Mouse (Mus musculus): ENCODE measurements at regions not wholly inside any gene's neighbourhood (a gene's known extent, or its start where the extent isn't known, plus 50 kb on each side); places are given as distances from the start of the nearest gene placed in this dataset.

- no peak for TF ChIP-seq CTCF (IDR thresholded peaks at IDR 0.05; ENCODE audit: insufficient read depth, low read length)
- TF ChIP-seq POLR2A (IDR thresholded peaks at IDR 0.05; ENCODE audit: borderline replicate concordance, extremely low read depth, low read depth, low read length) = no peak
- Histone ChIP-seq H3K4me1 (ENCODE audit: control insufficient read depth, insufficient read depth, low read length) (no peaks in the 10 kb centered on the region), H3K4me3 (replicated peaks; ENCODE audit: extremely low read depth, low read depth, low read length) (no peak overlapping the region)
- whole genome bisulfite sequencing = 87% methylated on average over 2 of the region's 2 CpGs
- DNase-seq = no peak
Observed at GRCm38 (mm10) chr8:89220381-89220780, 176.4 kb upstream of the Sall1 start.

- TF ChIP-seq POLR2A (IDR thresholded peaks at IDR 0.05; ENCODE audit: borderline replicate concordance, extremely low read depth, low read depth, low read length) (no peak), CTCF (IDR thresholded peaks at IDR 0.05; ENCODE audit: insufficient read depth, low read length) (no peak)
- Histone ChIP-seq H3K4me3 (replicated peaks; ENCODE audit: extremely low read depth, low read depth, low read length) (no peak overlapping the region), H3K4me1 (ENCODE audit: control insufficient read depth, insufficient read depth, low read length) (no peaks in the 10 kb centered on the region)
- DNase-seq = no peak
- 85% methylated on average over 7 of the region's 7 CpGs for WGBS
Observed at GRCm38 (mm10) chr8:89219156-89219555, 175.2 kb upstream of the Sall1 start.

GRCm38 (mm10) chr8:89217689-89218088 lies 173.7 kb upstream of the Sall1 start:
- no peak for DNase-seq
- WGBS = 77% methylated on average over 2 of the region's 2 CpGs
- H3K4me3 ChIP-seq (replicated peaks; ENCODE audit: extremely low read depth, low read depth, low read length) = no peak overlapping the region
- H3K4me1 ChIP-seq (ENCODE audit: control insufficient read depth, insufficient read depth, low read length) = no peaks in the 10 kb centered on the region
- TF ChIP-seq CTCF (IDR thresholded peaks at IDR 0.05; ENCODE audit: insufficient read depth, low read length) = no peak
- no peak for TF ChIP-seq POLR2A (IDR thresholded peaks at IDR 0.05; ENCODE audit: borderline replicate concordance, extremely low read depth, low read depth, low read length)

DNA sequence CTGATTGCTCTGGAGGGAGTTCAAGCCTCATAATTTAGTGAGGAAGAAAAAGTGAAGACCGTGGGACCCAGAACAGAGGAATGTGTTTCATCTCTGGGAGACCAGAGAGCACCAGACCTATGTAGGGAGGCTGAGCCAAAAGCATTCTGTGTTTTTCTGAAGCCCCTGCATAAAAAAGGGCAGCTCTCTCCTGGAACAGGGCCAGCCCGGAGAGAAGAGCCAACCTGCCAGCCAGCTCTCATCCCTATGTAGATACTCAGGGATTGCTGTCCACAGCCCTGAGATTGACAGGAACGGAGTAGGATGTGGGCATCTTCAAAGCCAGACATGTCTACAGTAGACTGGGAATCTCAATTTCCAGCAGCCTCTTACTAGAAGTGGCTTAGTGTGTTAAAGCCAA lies 168.0 kb upstream of the Sall1 start:
- no peak overlapping the region for H3K4me3 ChIP-seq (replicated peaks; ENCODE audit: extremely low read depth, low read depth, low read length)
- TF ChIP-seq CTCF (IDR thresholded peaks at IDR 0.05; ENCODE audit: insufficient read depth, low read length) = no peak
- no peak for TF ChIP-seq POLR2A (IDR thresholded peaks at IDR 0.05; ENCODE audit: borderline replicate concordance, extremely low read depth, low read depth, low read length)
- no peak for DNase-seq
- no peaks in the 10 kb centered on the region for H3K4me1 ChIP-seq (ENCODE audit: control insufficient read depth, insufficient read depth, low read length)
- 79% methylated on average over 3 of the region's 3 CpGs for WGBS

DNA sequence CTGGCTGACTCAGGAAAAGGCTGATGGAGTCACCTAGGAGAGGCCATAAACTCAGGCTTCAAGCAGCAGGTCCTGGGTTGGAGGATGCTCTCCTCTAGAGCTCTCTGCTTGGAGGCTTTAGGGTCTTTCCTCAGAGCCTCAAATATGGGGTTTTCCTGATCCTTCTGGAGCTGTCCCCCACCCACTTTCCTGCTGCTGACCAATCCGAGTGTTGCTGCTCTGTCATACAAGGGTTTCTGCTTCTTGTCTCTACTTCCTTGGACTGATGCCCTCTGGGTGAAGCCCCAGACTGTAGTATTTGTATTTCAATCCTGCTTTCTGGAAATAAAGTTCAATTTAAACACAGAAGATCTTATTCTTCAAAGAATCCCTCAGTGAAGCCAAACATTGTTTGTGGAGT lies 166.7 kb upstream of the Sall1 start:
- no peak overlapping the region for H3K4me3 ChIP-seq (replicated peaks; ENCODE audit: extremely low read depth, low read depth, low read length)
- no peak for DNase-seq
- no peak for TF ChIP-seq POLR2A (IDR thresholded peaks at IDR 0.05; ENCODE audit: borderline replicate concordance, extremely low read depth, low read depth, low read length)
- no peak for TF ChIP-seq CTCF (IDR thresholded peaks at IDR 0.05; ENCODE audit: insufficient read depth, low read length)
- WGBS = 30% methylated on average over 1 of the region's 1 CpGs
- H3K4me1 ChIP-seq (ENCODE audit: control insufficient read depth, insufficient read depth, low read length) = no peaks in the 10 kb centered on the region

- 71% methylated on average over 2 of the region's 2 CpGs for WGBS
Observed at GRCm38 (mm10) chr8:89207891-89208290, 163.9 kb upstream of the Sall1 start.

DNA sequence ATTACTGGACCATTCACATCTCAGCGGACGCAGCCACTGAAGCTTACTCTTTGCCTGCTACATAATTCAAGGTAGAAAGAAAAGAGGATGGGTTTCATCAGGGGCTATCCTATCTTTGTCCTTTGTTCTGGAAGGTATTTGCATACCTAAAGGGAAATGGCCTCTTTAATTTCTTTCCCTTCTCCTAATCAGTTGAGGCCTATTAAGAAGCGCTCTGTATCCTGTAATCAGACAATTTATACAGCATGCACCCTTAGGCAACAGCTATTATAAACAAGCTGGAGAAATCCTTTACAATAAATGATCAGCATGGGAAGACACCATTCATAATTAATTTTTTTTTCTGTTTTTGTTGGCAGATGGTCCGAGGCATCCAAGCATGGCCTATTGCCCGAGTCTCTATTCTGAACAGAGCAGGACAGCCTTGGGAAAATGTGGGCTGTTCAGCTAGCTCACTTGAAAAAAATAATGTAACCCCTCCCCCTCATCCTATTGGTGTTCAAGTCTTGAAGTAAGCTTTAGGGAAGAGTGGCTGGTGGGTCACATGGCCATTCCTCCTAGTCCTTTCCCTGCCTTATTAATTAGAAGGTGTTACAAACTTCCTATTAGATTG lies 158.6 kb upstream of the Sall1 start:
- 76% methylated on average over 5 of the region's 5 CpGs for WGBS
- H3K4me3 ChIP-seq (replicated peaks; ENCODE audit: extremely low read depth, low read depth, low read length) = no peak overlapping the region
- TF ChIP-seq CTCF (IDR thresholded peaks at IDR 0.05; ENCODE audit: insufficient read depth, low read length) (no peak), POLR2A (IDR thresholded peaks at IDR 0.05; ENCODE audit: borderline replicate concordance, extremely low read depth, low read depth, low read length) (no peak)
- no peaks in the 10 kb centered on the region for H3K4me1 ChIP-seq (ENCODE audit: control insufficient read depth, insufficient read depth, low read length)
- DNase-seq = no peak

More at GRCm38 (mm10) chr8:89207891-89208290, 163.9 kb upstream of the Sall1 start:
- Histone ChIP-seq H3K4me3 (replicated peaks; ENCODE audit: extremely low read depth, low read depth, low read length) (no peak overlapping the region), H3K4me1 (ENCODE audit: control insufficient read depth, insufficient read depth, low read length) (no peaks in the 10 kb centered on the region)
- TF ChIP-seq CTCF (IDR thresholded peaks at IDR 0.05; ENCODE audit: insufficient read depth, low read length) (no peak), POLR2A (IDR thresholded peaks at IDR 0.05; ENCODE audit: borderline replicate concordance, extremely low read depth, low read depth, low read length) (no peak)
- DNase-seq = no peak

DNA sequence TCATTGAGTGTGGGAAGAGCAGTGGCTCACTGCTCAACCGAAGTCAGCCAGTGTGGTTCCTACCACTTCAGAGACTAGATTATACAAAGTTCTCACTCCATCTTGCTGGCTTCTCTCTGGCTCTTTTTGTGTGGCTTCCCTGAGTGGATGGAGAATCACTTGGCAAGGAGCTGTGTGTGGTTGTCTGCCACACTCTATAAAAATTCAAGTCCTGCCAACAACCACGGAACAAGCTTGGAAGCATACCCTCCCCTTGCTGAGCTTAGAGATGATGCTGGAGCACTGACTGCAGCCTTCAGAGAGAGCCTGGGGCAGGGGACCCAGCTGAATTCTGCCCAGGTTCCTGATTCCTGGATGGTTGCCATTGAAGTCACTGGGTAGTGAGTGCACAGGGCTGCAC lies 156.3 kb upstream of the Sall1 start:
- Histone ChIP-seq H3K4me1 (ENCODE audit: control insufficient read depth, insufficient read depth, low read length) (no peaks in the 10 kb centered on the region), H3K4me3 (replicated peaks; ENCODE audit: extremely low read depth, low read depth, low read length) (no peak overlapping the region)
- WGBS = 69% methylated on average over 2 of the region's 2 CpGs
- TF ChIP-seq CTCF (IDR thresholded peaks at IDR 0.05; ENCODE audit: insufficient read depth, low read length) (no peak), POLR2A (IDR thresholded peaks at IDR 0.05; ENCODE audit: borderline replicate concordance, extremely low read depth, low read depth, low read length) (no peak)
- DNase-seq = no peak

DNA sequence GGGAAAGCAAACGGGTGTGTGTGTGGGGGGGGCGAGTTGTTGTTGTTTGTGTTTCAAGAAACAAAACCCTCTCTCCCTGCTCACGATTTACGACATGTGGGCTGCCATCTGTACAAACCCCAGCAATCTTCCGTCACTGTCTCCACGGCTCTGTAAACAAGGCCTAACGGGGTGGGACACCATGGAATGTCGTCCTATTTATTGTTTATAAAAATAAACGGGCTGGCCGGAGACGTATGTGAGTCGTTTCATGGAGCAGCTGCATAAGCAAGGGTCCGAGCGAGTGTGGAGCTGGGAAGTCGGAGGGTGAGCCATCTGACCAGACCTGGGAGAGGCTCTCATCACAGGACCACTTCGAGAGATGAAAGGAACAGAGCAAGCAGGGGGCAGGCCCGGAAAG lies 141.4 kb upstream of the Sall1 start:
- TF ChIP-seq CTCF (IDR thresholded peaks at IDR 0.05; ENCODE audit: insufficient read depth, low read length) (no peak), POLR2A (IDR thresholded peaks at IDR 0.05; ENCODE audit: borderline replicate concordance, extremely low read depth, low read depth, low read length) (no peak)
- no peak for DNase-seq
- Histone ChIP-seq H3K4me3 (replicated peaks; ENCODE audit: extremely low read depth, low read depth, low read length) (no peak overlapping the region), H3K4me1 (ENCODE audit: control insufficient read depth, insufficient read depth, low read length) (no peaks in the 10 kb centered on the region)
- 30% methylated on average over 17 of the region's 17 CpGs for WGBS

DNA sequence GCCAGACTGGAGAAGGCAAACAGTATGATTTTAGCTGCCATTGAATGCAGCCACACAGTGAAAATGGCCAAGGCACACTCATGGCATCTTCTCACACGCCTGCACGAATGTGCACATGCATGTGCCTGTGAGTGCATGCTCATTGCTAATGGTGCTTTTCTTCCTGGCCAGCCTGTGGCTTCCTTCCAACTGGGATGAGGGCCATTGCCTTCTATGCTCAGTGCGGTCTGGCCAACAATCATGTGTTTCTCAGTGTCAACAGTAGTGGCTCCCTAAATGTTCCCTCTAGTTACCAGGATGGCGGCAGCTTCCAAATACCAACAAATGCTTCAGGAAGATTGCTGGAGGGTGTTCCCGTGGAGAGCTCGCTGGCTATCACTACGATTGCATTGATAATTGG lies 131.7 kb upstream of the Sall1 start:
- DNase-seq = no peak
- H3K4me1 ChIP-seq (ENCODE audit: control insufficient read depth, insufficient read depth, low read length) = no peaks in the 10 kb centered on the region
- no peak overlapping the region for H3K4me3 ChIP-seq (replicated peaks; ENCODE audit: extremely low read depth, low read depth, low read length)
- TF ChIP-seq CTCF (IDR thresholded peaks at IDR 0.05; ENCODE audit: insufficient read depth, low read length) (no peak), POLR2A (IDR thresholded peaks at IDR 0.05; ENCODE audit: borderline replicate concordance, extremely low read depth, low read depth, low read length) (no peak)
- WGBS = 86% methylated on average over 7 of the region's 7 CpGs

Measured in lung, adult 2 months (tissue).